Mouse (Mus musculus): ENCODE data around the gene Afap1l2. TPM values are rescaled to one million over a fixed set of nuclear protein-coding genes. Genes with fewer than 3 reads are reported as not detected.
A peak's percentile ranks its signal among the peaks of the same experiment; 100 is the strongest.

The Afap1l2 gene
- total RNA-seq, 2 experiments from 2014 or later = 12.2 to 27.4 TPM

GRCm38 (mm10) chr19:56942216-56942615 lies 65.8 kb downstream of the Afap1l2 start:
- DNase-seq = no peak

GRCm38 (mm10) chr19:56940507-56940906 lies 67.5 kb downstream of the Afap1l2 start:
- no peak for DNase-seq

- DNase-seq = peak; percentile 67 to 80
Observed at GRCm38 (mm10) chr19:56939826-56940225, 68.2 kb downstream of the Afap1l2 start.

- DNase-seq = no peak
Observed at GRCm38 (mm10) chr19:56937911-56938310, 70.1 kb downstream of the Afap1l2 start.

GRCm38 (mm10) chr19:56936253-56936652 lies 71.8 kb downstream of the Afap1l2 start:
- DNase-seq = no peak

GRCm38 (mm10) chr19:56935777-56936176 lies 72.3 kb downstream of the Afap1l2 start:
- DNase-seq = no peak

GRCm38 (mm10) chr19:56935111-56935510 lies 72.9 kb downstream of the Afap1l2 start:
- DNase-seq = no peak

- no peak for DNase-seq
Observed at GRCm38 (mm10) chr19:56933800-56934199, 74.2 kb downstream of the Afap1l2 start.

GRCm38 (mm10) chr19:56930029-56930428 lies 78.0 kb downstream of the Afap1l2 start:
- DNase-seq = no peak

- DNase-seq = peak in 1 of 2 experiments; percentile 28
Observed at GRCm38 (mm10) chr19:56929392-56929791, 78.6 kb downstream of the Afap1l2 start.

GRCm38 (mm10) chr19:56921744-56922143 lies 86.3 kb downstream of the Afap1l2 start:
- DNase-seq = no peak

GRCm38 (mm10) chr19:56920232-56920631 lies 87.8 kb downstream of the Afap1l2 start:
- no peak for DNase-seq

- peak; percentile 89 to 91 for DNase-seq
Observed at GRCm38 (mm10) chr19:56919628-56920027, 88.4 kb downstream of the Afap1l2 start.

GRCm38 (mm10) chr19:56915084-56915483 lies 92.9 kb downstream of the Afap1l2 start:
- no peak for DNase-seq

GRCm38 (mm10) chr19:56914658-56915057 lies 93.4 kb downstream of the Afap1l2 start:
- DNase-seq = no peak

- no peak for DNase-seq
Observed at GRCm38 (mm10) chr19:56913761-56914160, 94.3 kb downstream of the Afap1l2 start.

GRCm38 (mm10) chr19:56910561-56910960 lies 97.5 kb downstream of the Afap1l2 start:
- DNase-seq = no peak

GRCm38 (mm10) chr19:56908472-56909270 lies 99.4 kb downstream of the Afap1l2 start:
- DNase-seq = peak; percentile 20 to 51

GRCm38 (mm10) chr19:56907850-56908249 lies 100.2 kb downstream of the Afap1l2 start:
- DNase-seq = no peak

- no peak for DNase-seq
Observed at GRCm38 (mm10) chr19:56905395-56905794, 102.6 kb downstream of the Afap1l2 start.

- DNase-seq = no peak
Observed at GRCm38 (mm10) chr19:56904095-56904494, 103.9 kb downstream of the Afap1l2 start.

- no peak for DNase-seq
Observed at GRCm38 (mm10) chr19:56897654-56898053, 110.4 kb downstream of the Afap1l2 start.

GRCm38 (mm10) chr19:56893326-56893725 lies 114.7 kb downstream of the Afap1l2 start:
- peak in 1 of 2 experiments; percentile 16 for DNase-seq

- no peak for DNase-seq
Observed at GRCm38 (mm10) chr19:56892586-56892985, 115.4 kb downstream of the Afap1l2 start.
